Mouse (Mus musculus) midbrain, embryonic 14.5 days (tissue): ENCODE results near the gene Ccdc32. TPM values are rescaled to one million over a fixed set of nuclear protein-coding genes. Genes with fewer than 3 reads are reported as not detected.

Source experiments
- ATAC-seq: fragments of 200-750 bp; cut with Nextera tagmentation; 2 replicates; pipeline ENCODE4 v1.8.0; 2017; ENCODE audit warnings: moderate number of reproducible peaks, moderate library complexity; ENCODE audit not compliant: low FRiP score, low TSS enrichment
- DNase-seq: peaks from one replicate; pipeline ENCODE4 v3.0.0-alpha.2; 2015
- H3K27ac ChIP-seq: fragments of 300-500 bp; sonication (generic); replicated peaks from 2 replicates; pipeline ENCODE4 v1.5.1; 2014; ENCODE audit warnings: mild to moderate bottlenecking, low read depth, low read length, moderate library complexity
- H3K27me3 ChIP-seq: fragments of 300-500 bp; sonication (generic); 2 replicates; pipeline ENCODE4 v1.6.1; 2014; ENCODE audit warnings: low read length, control low read depth, mixed read lengths; ENCODE audit not compliant: control insufficient read depth, insufficient read depth
- H3K36me3 ChIP-seq: fragments of 300-500 bp; sonication (generic); 2 replicates; pipeline ENCODE4 v1.6.1; 2014; ENCODE audit warnings: low read length, control low read depth; ENCODE audit not compliant: control insufficient read depth, insufficient read depth
- H3K4me1 ChIP-seq: fragments of 300-500 bp; sonication (generic); 2 replicates; pipeline ENCODE4 v1.6.1; 2014; ENCODE audit warnings: mild to moderate bottlenecking, antibody characterized with exemption, low read length, control low read depth; ENCODE audit not compliant: control insufficient read depth, insufficient read depth
- H3K4me2 ChIP-seq: fragments of 300-500 bp; sonication (generic); 2 replicates; pipeline ENCODE4 v1.6.1; 2014; ENCODE audit warnings: mild to moderate bottlenecking, low read length, moderate library complexity
- H3K4me3 ChIP-seq: fragments of 300-500 bp; sonication (generic); replicated peaks from 2 replicates; pipeline ENCODE4 v1.5.1; 2014; ENCODE audit warnings: low read depth, low read length
- H3K9ac ChIP-seq: fragments of 300-500 bp; sonication (generic); replicated peaks from 2 replicates; pipeline ENCODE4 v1.6.1; 2014; ENCODE audit warnings: mild to moderate bottlenecking, low read length, moderate library complexity
- H3K9me3 ChIP-seq: fragments of 300-500 bp; sonication (generic); 2 replicates; pipeline ENCODE4 v1.6.1; 2016; ENCODE audit warnings: low read length, control low read depth, mixed read lengths; ENCODE audit not compliant: control insufficient read depth
- WGBS: fragments of 180-500 bp; shearing (Covaris S2); extraction: QIAGEN DNeasy Blood & Tissue Kit; methylation state at CpG from one replicate; pipeline ENCODE4 v1.1.7; 2014; 5-methylcytosine and 5-hydroxymethylcytosine counted together
- polyA plus RNA-seq: library from polyadenylated mRNA; unstranded; fragments of >200 nt; fragmentation: Nextera tagmentation; extraction: Ambion mirVana; gene quantifications from 2 replicates; pipeline ENCODE4 v1.2.1, GENCODE M21; 2014

Gene Ccdc32
- polyA plus RNA-seq, 1 experiment from 2014 or later: 37.0 TPM

DNA sequence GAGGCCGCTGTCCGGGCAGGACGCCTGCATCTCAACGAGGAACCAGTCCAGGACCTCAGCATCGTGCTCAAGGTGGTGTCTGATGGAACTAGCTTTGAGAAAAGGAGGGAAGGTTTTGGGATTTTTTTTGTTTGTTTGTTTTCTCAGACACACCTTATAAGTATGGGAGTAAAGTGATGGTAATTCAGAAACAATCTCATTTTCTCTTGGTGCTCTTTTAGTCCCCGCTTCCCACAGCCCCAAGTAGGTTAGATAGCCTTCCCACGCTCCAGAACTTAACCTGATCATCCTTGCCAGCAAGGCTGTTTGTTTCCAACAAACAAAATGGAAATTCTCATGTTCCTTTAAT lies 6.2 kb upstream of the Ccdc32 start:
- Histone ChIP-seq H3K27ac (peak overlapping the region; percentile 92), H3K4me1 (peaks cover 8% of the 10 kb centered on the region), H3K9ac (peak overlapping the region; percentile 82), H3K36me3 (peaks cover 27% of the 10 kb centered on the region), H3K4me3 (peak overlapping the region; percentile 93), H3K9me3 (no peaks in the 10 kb centered on the region), H3K27me3 (no peaks in the 10 kb centered on the region), H3K4me2 (peak overlapping the region; percentile 77)
- no peak for DNase-seq
- 8% methylated on average over 7 of the region's 7 CpGs for WGBS
- ATAC-seq: no peak

DNA sequence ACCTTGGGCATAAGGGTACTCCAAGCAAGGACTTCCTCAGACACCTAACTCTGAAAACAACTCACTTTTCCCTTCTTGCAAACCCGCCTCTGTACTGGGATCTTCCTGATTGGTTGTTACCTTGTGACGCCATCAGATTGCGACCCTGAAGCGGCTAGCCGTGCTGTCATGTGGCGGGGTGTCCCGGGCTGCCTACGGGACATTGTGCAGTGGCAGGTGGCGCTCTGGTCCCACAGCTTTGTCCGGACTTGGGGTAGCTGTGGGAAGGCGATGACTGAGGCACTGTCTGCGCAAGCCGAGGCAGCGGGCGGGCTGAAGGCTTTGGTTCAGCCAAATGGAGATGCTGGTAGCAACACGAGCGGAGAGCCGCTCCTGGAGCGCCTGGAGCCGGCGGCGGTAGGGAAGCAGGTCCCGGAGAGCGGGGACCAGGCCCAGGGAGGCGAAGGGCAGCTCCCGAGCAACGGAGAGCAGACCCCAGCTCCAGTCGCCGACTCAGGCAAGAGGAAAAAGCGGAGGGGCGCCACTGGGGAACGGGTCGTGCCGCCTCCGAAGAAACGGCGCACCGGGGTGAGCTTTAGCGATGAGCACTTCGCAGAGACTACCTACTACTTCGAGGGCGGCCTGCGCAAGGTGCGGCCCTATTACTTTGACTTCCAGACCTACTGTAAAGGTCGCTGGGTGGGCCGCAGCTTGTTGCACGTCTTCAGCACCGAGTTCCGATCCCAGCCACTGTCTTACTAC lies 5.6 kb upstream of the Ccdc32 start, which contains the start of gene Rpusd2:
Rpusd2 (plus strand) TSS at position 135 of the 741 bp plus-strand sequence.
- DNase-seq (peak; percentile 98), ATAC-seq (peak; percentile 94)
- no peaks in the 10 kb centered on the region for H3K27me3 ChIP-seq
- no peaks in the 10 kb centered on the region for H3K9me3 ChIP-seq
- H3K36me3 ChIP-seq: peaks cover 25% of the 10 kb centered on the region
- under 1% methylated on average over 49 of the region's 49 CpGs for WGBS
- peak within 1 kb of the TSS; percentile 93 for H3K4me3 ChIP-seq
- peak within 1 kb of the TSS; percentile 92 for H3K27ac ChIP-seq
- H3K9ac ChIP-seq: peak within 1 kb of the TSS; percentile 82
- peak within 1 kb of the TSS; percentile 77 for H3K4me2 ChIP-seq
- peaks cover 8% of the 10 kb centered on the region for H3K4me1 ChIP-seq

DNA sequence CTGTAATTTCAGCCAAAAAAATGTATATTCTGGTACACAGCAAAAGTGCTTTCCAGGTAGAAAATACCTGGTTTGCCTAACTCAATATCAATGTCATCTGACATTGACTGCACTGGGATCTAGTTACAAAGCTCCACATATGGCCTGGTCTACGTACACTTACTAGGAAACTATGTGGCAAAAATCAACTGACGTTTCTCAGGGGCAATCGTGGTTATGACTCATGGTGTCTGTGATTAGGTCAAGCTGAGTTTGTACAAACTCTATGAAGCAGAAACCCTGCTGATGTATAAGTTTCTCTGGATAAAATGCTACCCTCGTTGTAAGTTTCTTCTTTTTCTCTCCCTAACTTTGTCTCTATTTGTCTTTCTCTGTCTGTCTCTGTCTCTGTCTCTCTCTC lies 3.0 kb upstream of the Ccdc32 start:
- no peak for ATAC-seq
- Histone ChIP-seq H3K36me3 (peaks cover 4% of the 10 kb centered on the region), H3K9ac (no peak overlapping the region), H3K27me3 (no peaks in the 10 kb centered on the region), H3K27ac (no peak overlapping the region), H3K4me2 (no peak overlapping the region), H3K4me1 (peaks cover 13% of the 10 kb centered on the region), H3K4me3 (no peak overlapping the region), H3K9me3 (no peaks in the 10 kb centered on the region)
- no peak for DNase-seq
- 74% methylated on average over 4 of the region's 4 CpGs for WGBS

DNA sequence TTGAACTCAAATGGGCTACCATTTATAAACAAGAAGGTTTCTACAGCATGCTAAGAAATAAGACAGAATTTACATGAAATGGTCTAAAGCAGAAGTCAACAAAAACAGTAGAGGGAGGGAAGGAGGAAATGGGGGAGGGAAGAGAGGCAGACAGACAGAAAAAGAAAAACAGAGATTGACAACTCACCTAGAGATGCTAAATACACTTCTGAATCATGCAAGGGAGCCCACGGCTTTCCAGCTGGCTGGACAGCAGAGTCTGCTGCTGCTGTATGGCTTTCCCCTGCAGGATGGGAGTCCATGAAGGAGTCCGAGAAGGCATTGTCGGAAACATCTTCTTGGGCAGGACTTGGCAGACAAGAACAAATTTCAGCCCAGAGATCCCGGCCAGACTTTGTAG lies 2.2 kb downstream of the Ccdc32 start:
- Histone ChIP-seq H3K4me1 (peaks cover 5% of the 10 kb centered on the region), H3K4me3 (no peak overlapping the region), H3K27ac (no peak overlapping the region), H3K36me3 (peaks cover 18% of the 10 kb centered on the region), H3K9ac (no peak overlapping the region), H3K27me3 (no peaks in the 10 kb centered on the region), H3K4me2 (no peak overlapping the region), H3K9me3 (no peaks in the 10 kb centered on the region)
- ATAC-seq (no peak), DNase-seq (no peak)
- WGBS: 95% methylated on average over 4 of the region's 4 CpGs

DNA sequence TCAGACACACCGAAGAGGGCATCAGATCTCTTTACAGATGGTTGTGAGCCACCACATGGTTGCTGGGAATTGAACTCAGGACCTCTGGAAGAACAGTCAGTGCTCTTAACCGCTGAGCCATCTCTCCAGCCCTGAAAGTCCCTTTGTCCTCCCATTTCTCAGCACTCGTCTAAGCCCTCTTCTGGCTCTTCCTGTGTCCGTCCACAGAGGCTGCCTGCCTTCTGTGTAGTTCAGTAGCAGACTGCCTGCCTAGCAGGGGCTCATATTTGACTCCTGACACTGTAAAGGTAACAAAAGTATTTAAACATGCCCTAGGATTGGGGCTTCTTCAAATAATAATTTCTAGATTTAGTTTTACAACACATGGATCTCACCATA lies 4.0 kb downstream of the Ccdc32 start:
- Histone ChIP-seq H3K36me3 (peaks cover 30% of the 10 kb centered on the region), H3K27ac (no peak overlapping the region), H3K27me3 (no peaks in the 10 kb centered on the region), H3K4me3 (no peak overlapping the region), H3K9me3 (no peaks in the 10 kb centered on the region), H3K4me1 (peaks cover 5% of the 10 kb centered on the region), H3K4me2 (no peak overlapping the region), H3K9ac (no peak overlapping the region)
- ATAC-seq (no peak), DNase-seq (no peak)
- WGBS: 80% methylated on average over 4 of the region's 4 CpGs

- Histone ChIP-seq H3K36me3 (peaks cover 30% of the 10 kb centered on the region), H3K27me3 (no peaks in the 10 kb centered on the region), H3K4me3 (no peak overlapping the region), H3K9me3 (no peaks in the 10 kb centered on the region), H3K4me2 (no peak overlapping the region), H3K27ac (no peak overlapping the region), H3K9ac (no peak overlapping the region), H3K4me1 (peaks cover 5% of the 10 kb centered on the region)
- ATAC-seq: no peak
- peak; percentile 11 for DNase-seq
- 77% methylated on average over 9 of the region's 9 CpGs for WGBS
Measured at GRCm38 (mm10) chr2:119024536-119025238, 4.5 kb downstream of the Ccdc32 start.

DNA sequence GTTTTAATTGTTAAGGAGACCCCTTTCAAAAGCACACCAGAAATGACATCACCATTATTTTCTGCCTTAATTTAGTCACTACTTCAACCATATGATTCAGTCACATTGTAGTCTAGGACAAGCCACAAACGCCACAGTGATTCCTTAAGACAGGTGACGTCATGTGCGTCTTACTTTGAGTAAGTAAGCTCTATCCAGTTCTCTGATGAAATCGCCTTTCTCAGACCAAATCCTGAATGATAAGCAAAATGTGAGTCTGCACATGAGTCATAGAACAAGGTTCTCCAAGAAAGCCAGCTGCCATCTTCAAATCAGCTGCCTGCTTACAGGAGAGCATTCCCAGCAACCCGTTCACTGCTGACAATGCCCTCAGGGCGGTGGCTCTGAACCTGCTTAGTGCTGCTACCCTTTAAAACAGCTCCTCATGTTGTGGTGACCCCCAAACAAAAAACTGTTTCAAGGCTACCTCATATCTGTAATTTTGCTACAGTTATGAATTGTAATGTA lies 6.0 kb downstream of the Ccdc32 start:
- DNase-seq: no peak
- Histone ChIP-seq H3K4me1 (peaks cover 3% of the 10 kb centered on the region; the same call in 1 of the 2 replicates), H3K9ac (no peak overlapping the region), H3K27ac (no peak overlapping the region), H3K4me3 (no peak overlapping the region), H3K36me3 (peaks cover 30% of the 10 kb centered on the region), H3K4me2 (no peak overlapping the region), H3K27me3 (no peaks in the 10 kb centered on the region), H3K9me3 (no peaks in the 10 kb centered on the region)
- 95% methylated on average over 6 of the region's 6 CpGs for WGBS
- ATAC-seq: no peak

- Histone ChIP-seq H3K4me3 (no peak overlapping the region), H3K27me3 (no peaks in the 10 kb centered on the region), H3K4me2 (no peak overlapping the region), H3K4me1 (peaks cover 3% of the 10 kb centered on the region; the same call in 1 of the 2 replicates), H3K9me3 (peaks cover 3% of the 10 kb centered on the region; the same call in 1 of the 2 replicates), H3K27ac (peak overlapping the region; percentile 70), H3K9ac (no peak overlapping the region), H3K36me3 (peaks cover 30% of the 10 kb centered on the region)
- WGBS: 40% methylated on average over 4 of the region's 4 CpGs
- peak; percentile 53; the same call in 1 of the 2 replicates for ATAC-seq
- peak; percentile 63 for DNase-seq
Measured at GRCm38 (mm10) chr2:119019538-119019937, 9.7 kb downstream of the Ccdc32 start.
